Mouse (Mus musculus) forebrain, embryonic 11.5 days (tissue): ENCODE data around the gene Olfr1360. TPM values are rescaled to one million over a fixed set of nuclear protein-coding genes. Genes with fewer than 3 reads are reported as not detected.
"Not testable (repeated sequence)": the region's sequence is repeated elsewhere in the genome, so short reads cannot be mapped to it uniquely, and the experiment has no call there.

Experiments
- ATAC-seq: fragments of 200-750 bp; cut with Nextera tagmentation; replicated peaks from 2 replicates; pipeline ENCODE4 v1.8.0; 2017; ENCODE audit warnings: moderate TSS enrichment; ENCODE audit not compliant: low FRiP score
- DNase-seq: peaks from one replicate; pipeline ENCODE4 v3.0.0-alpha.2; 2017; ENCODE audit warnings: low spot score
- H3K27ac ChIP-seq: fragments of 300-500 bp; sonication (generic); 2 replicates; pipeline ENCODE4 v1.5.1; 2014; ENCODE audit warnings: low read depth, low read length
- H3K27me3 ChIP-seq: fragments of 300-500 bp; sonication (generic); 2 replicates; pipeline ENCODE4 v1.6.1; 2014; ENCODE audit warnings: mild to moderate bottlenecking, low read length, mixed read lengths; ENCODE audit not compliant: control insufficient read depth, insufficient read depth
- H3K36me3 ChIP-seq: fragments of 300-500 bp; sonication (generic); 2 replicates; pipeline ENCODE4 v1.6.1; 2014; ENCODE audit warnings: mild to moderate bottlenecking, low read length, moderate library complexity, mixed read lengths; ENCODE audit not compliant: control insufficient read depth, insufficient read depth
- H3K4me1 ChIP-seq: fragments of 300-500 bp; sonication (generic); replicated peaks from 2 replicates; pipeline ENCODE4 v1.6.1; 2014; ENCODE audit warnings: low read length, mixed read lengths; ENCODE audit not compliant: control insufficient read depth, insufficient read depth
- H3K4me2 ChIP-seq: fragments of 300-500 bp; sonication (generic); 2 replicates; pipeline ENCODE4 v1.6.1; 2014; ENCODE audit warnings: low read depth, mild to moderate bottlenecking, low read length, moderate library complexity, mixed read lengths; ENCODE audit not compliant: severe bottlenecking
- H3K4me3 ChIP-seq: fragments of 300-500 bp; sonication (generic); 2 replicates; pipeline ENCODE4 v1.5.1; 2014; ENCODE audit warnings: low read depth, low read length
- H3K9ac ChIP-seq: fragments of 300-500 bp; sonication (generic); 2 replicates; pipeline ENCODE4 v1.6.1; 2014; ENCODE audit warnings: low read length
- H3K9me3 ChIP-seq: fragments of 300-500 bp; sonication (generic); 2 replicates; pipeline ENCODE4 v1.6.1; 2016; ENCODE audit warnings: low read length, mixed read lengths; ENCODE audit not compliant: control insufficient read depth
- WGBS: fragments of 180-500 bp; shearing (Covaris S2); extraction: QIAGEN DNeasy Blood & Tissue Kit; methylation state at CpG from one replicate; pipeline ENCODE4 v1.1.7; 2014; 5-methylcytosine and 5-hydroxymethylcytosine counted together
- polyA plus RNA-seq: library from polyadenylated mRNA; unstranded; fragments of >200 nt; fragmentation: Nextera tagmentation; extraction: Ambion mirVana; gene quantifications from 2 replicates; pipeline ENCODE4 v1.2.1, GENCODE M21; 2014

Olfr1360 gene
- not detected in 2 replicates for polyA plus RNA-seq

- no peak within 1 kb of the TSS for H3K27ac ChIP-seq
- H3K27me3 ChIP-seq: no peaks in the 10 kb centered on the region
- H3K9ac ChIP-seq: no peak within 1 kb of the TSS
- no peak within 1 kb of the TSS for H3K4me3 ChIP-seq
- no peaks in the 10 kb centered on the region for H3K4me1 ChIP-seq
- H3K4me2 ChIP-seq: no peak within 1 kb of the TSS
- 80% methylated on average over 2 of the region's 2 CpGs for WGBS
- no peaks in the 10 kb centered on the region for H3K36me3 ChIP-seq
- no peaks in the 10 kb centered on the region for H3K9me3 ChIP-seq
- no peak for ATAC-seq
- no peak for DNase-seq
These were observed at the start of gene Olfr1360 for GRCm38 (mm10) chr13:21677305-21677704. Gene Olfr1360, minus strand, starts transcription at chr13:21677405.

GRCm38 (mm10) chr13:21722993-21723836, 46.0 kb upstream of the Olfr1360 start:
- DNase-seq: peak; percentile 65
- Histone ChIP-seq H3K27ac (peak overlapping the region; percentile 96), H3K36me3 (no peaks in the 10 kb centered on the region), H3K9me3 (no peaks in the 10 kb centered on the region), H3K9ac (peak overlapping the region; percentile 16; the same call in 1 of the 2 replicates), H3K4me3 (no peak overlapping the region), H3K4me1 (peaks cover 6% of the 10 kb centered on the region; the same call in 1 of the 2 replicates), H3K4me2 (peak overlapping the region; percentile 46; the same call in 1 of the 2 replicates), H3K27me3 (no peaks in the 10 kb centered on the region)
- no peak for ATAC-seq
- 37% methylated on average over 5 of the region's 5 CpGs for WGBS

- Histone ChIP-seq H3K4me3 (peak overlapping the region; percentile 27), H3K4me2 (peak overlapping the region; percentile 46), H3K27ac (peak overlapping the region; percentile 96), H3K4me1 (peaks cover under 1% of the 10 kb centered on the region; the same call in 1 of the 2 replicates), H3K36me3 (no peaks in the 10 kb centered on the region), H3K9ac (peak overlapping the region; percentile 69), H3K27me3 (no peaks in the 10 kb centered on the region), H3K9me3 (no peaks in the 10 kb centered on the region)
- ATAC-seq (peak; percentile 28), DNase-seq (peak; percentile 60)
- WGBS: 3% methylated on average over 11 of the region's 11 CpGs
These were observed 45.2 kb upstream of the Olfr1360 start for GRCm38 (mm10) chr13:21722373-21722925.

- WGBS: 1% methylated on average over 37 of the region's 37 CpGs
- Histone ChIP-seq H3K4me3 (peak within 1 kb of the TSS; percentile 30), H3K27ac (peak within 1 kb of the TSS; percentile 96), H3K4me2 (peak within 1 kb of the TSS; percentile 70), H3K9ac (peak within 1 kb of the TSS; percentile 79)
- peak; percentile 95 for ATAC-seq
- H3K36me3 ChIP-seq, H3K27me3 ChIP-seq, H3K4me1 ChIP-seq, H3K9me3 ChIP-seq: not testable (repeated sequence)
- peak; percentile 85 for DNase-seq
These were observed 44.7 kb upstream of the Olfr1360 start, which contains the start of gene Hist1h2bm for GRCm38 (mm10) chr13:21721757-21722372. Gene Hist1h2bm, plus strand, starts transcription at chr13:21722044.

GRCm38 (mm10) chr13:21721107-21721756, 44.0 kb upstream of the Olfr1360 start:
- ATAC-seq (peak; percentile 14), DNase-seq (peak; percentile 64)
- WGBS: 4% methylated on average over 17 of the region's 44 CpGs
- H3K36me3 ChIP-seq, H3K4me1 ChIP-seq, H3K27me3 ChIP-seq, H3K9me3 ChIP-seq: not testable (repeated sequence)
- Histone ChIP-seq H3K4me3 (peak overlapping the region; percentile 30), H3K27ac (peak overlapping the region; percentile 96), H3K4me2 (peak overlapping the region; percentile 70), H3K9ac (peak overlapping the region; percentile 79)

GRCm38 (mm10) chr13:21718381-21719080, 41.3 kb upstream of the Olfr1360 start:
- H3K27ac ChIP-seq: peak overlapping the region; percentile 94
- peak overlapping the region; percentile 78 for H3K9ac ChIP-seq
- no peaks in the 10 kb centered on the region for H3K9me3 ChIP-seq
- peak overlapping the region; percentile 74 for H3K4me2 ChIP-seq
- DNase-seq (peak; percentile 55), ATAC-seq (no peak)
- no peaks in the 10 kb centered on the region; the same call in 1 of the 2 replicates for H3K4me1 ChIP-seq
- no peaks in the 10 kb centered on the region for H3K36me3 ChIP-seq
- WGBS: 51% methylated on average over 4 of the region's 4 CpGs
- H3K27me3 ChIP-seq: no peaks in the 10 kb centered on the region
- H3K4me3 ChIP-seq: peak overlapping the region; percentile 46

GRCm38 (mm10) chr13:21717397-21718357, 40.5 kb upstream of the Olfr1360 start, which contains the start of gene Hist1h3h:
Gene Hist1h3h, plus strand, starts transcription at chr13:21717659.
- Histone ChIP-seq H3K9ac (peak within 1 kb of the TSS; percentile 79), H3K27ac (peak within 1 kb of the TSS; percentile 98), H3K4me3 (peak within 1 kb of the TSS; percentile 46), H3K4me2 (peak within 1 kb of the TSS; percentile 84)
- not testable (repeated sequence) for H3K4me1 ChIP-seq, H3K9me3 ChIP-seq, H3K27me3 ChIP-seq, H3K36me3 ChIP-seq
- WGBS: under 1% methylated on average over 25 of the region's 56 CpGs
- ATAC-seq: peak; percentile 52
- peak; percentile 89 for DNase-seq
